Mouse (Mus musculus) MEL (cell line): ENCODE results near the gene Cmpk1. TPM values are rescaled to one million over a fixed set of nuclear protein-coding genes. Genes with fewer than 3 reads are reported as not detected.

Experiments used
- DNase-seq: peaks from one replicate; pipeline ENCODE4 v3.0.0; 2011; ENCODE audit warnings: low read depth, low spot score
- H3K27ac ChIP-seq: 2 replicates; pipeline ENCODE4 v1.5.1; 2012; ENCODE audit warnings: low read depth, mild to moderate bottlenecking, control low read depth, low read length, moderate library complexity; ENCODE audit not compliant: control insufficient read depth
- H3K27me3 ChIP-seq, 2 experiments: fragments of 150-350 bp in 1 of 2; sonication (generic) in 1 of 2; 2 replicates each; pipeline ENCODE4 v1.6.1; 2012; ENCODE audit warnings: low read length in 2 of 2, mild to moderate bottlenecking in 2 of 2, improper control_type of control experiment in 1 of 2, moderate library complexity in 1 of 2; ENCODE audit not compliant: insufficient read depth in 2 of 2, control insufficient read depth in 1 of 2
- H3K36me3 ChIP-seq, 2 experiments: 2 replicates each; pipeline ENCODE4 v1.6.1; 2012 to 2014; ENCODE audit warnings: low read length in 2 of 2, improper control_type of control experiment in 1 of 2, inconsistent platforms in 1 of 2, mild to moderate bottlenecking in 1 of 2; ENCODE audit not compliant: insufficient read depth in 2 of 2, control insufficient read depth in 1 of 2
- H3K4me1 ChIP-seq, 2 experiments: fragments of 150-350 bp in 1 of 2; sonication (generic) in 1 of 2; 2 replicates each; pipeline ENCODE4 v1.6.1; 2012; ENCODE audit warnings: low read length in 2 of 2, improper control_type of control experiment in 1 of 2, mild to moderate bottlenecking in 1 of 2; ENCODE audit not compliant: insufficient read depth in 2 of 2, control insufficient read depth in 1 of 2
- H3K4me3 ChIP-seq, 2 experiments: fragments of 150-350 bp in 1 of 2; sonication (generic) in 1 of 2; 2 replicates each; pipeline ENCODE4 v1.5.1; 2012; ENCODE audit warnings: low read depth in 2 of 2, low read length in 2 of 2, mild to moderate bottlenecking in 2 of 2, moderate library complexity in 2 of 2, control low read depth in 1 of 2, improper control_type of control experiment in 1 of 2; ENCODE audit not compliant: control insufficient read depth in 1 of 2, insufficient read depth in 1 of 2
- H3K79me2 ChIP-seq: 2 replicates; pipeline ENCODE4 v1.6.1; 2012; ENCODE audit warnings: mild to moderate bottlenecking, low read length, moderate library complexity; ENCODE audit not compliant: control insufficient read depth, poor library complexity, insufficient read depth
- H3K9ac ChIP-seq: 2 replicates; pipeline ENCODE4 v1.6.1; 2012; ENCODE audit warnings: low read depth, mild to moderate bottlenecking, control low read depth, low read length, moderate library complexity; ENCODE audit not compliant: control insufficient read depth, poor library complexity, severe bottlenecking
- H3K9me3 ChIP-seq: fragments of 150-350 bp; sonication (generic); replicated peaks from 2 replicates; pipeline ENCODE4 v1.6.1; 2012; ENCODE audit warnings: mild to moderate bottlenecking, low read length, improper control_type of control experiment, moderate library complexity; ENCODE audit not compliant: insufficient read depth
- CTCF ChIP-seq, 3 experiments: IDR thresholded peaks in 2 of 3; conservative IDR thresholded peaks in 1 of 3; 2 replicates each; pipeline ENCODE4 v1.5.1; 2011 to 2012; ENCODE audit warnings: low read length in 3 of 3, low read depth in 2 of 3, mild to moderate bottlenecking in 2 of 3, improper control_type of control experiment in 1 of 3, inconsistent platforms in 1 of 3, mixed read lengths in 1 of 3, moderate library complexity in 1 of 3; ENCODE audit not compliant: control insufficient read depth in 1 of 3, insufficient read depth in 1 of 3, poor library complexity in 1 of 3, severe bottlenecking in 1 of 3
- GABPA ChIP-seq: IDR thresholded peaks from 2 replicates; pipeline ENCODE4 v1.6.1; 2012; ENCODE audit warnings: low read depth, mild to moderate bottlenecking, inconsistent platforms, low read length, improper control_type of control experiment, moderate library complexity
- MEF2A ChIP-seq: IDR thresholded peaks from 2 replicates; pipeline ENCODE4 v1.6.1; 2014; ENCODE audit warnings: low read depth, mild to moderate bottlenecking, inconsistent platforms, low read length, improper control_type of control experiment; ENCODE audit not compliant: poor library complexity, insufficient replicate concordance, severe bottlenecking; ENCODE audit errors: extremely low read depth
- NELFE ChIP-seq: IDR thresholded peaks from 2 replicates; pipeline ENCODE4 v1.6.1; 2011; ENCODE audit warnings: low read depth, low read length, improper control_type of control experiment
- NRF1 ChIP-seq: IDR thresholded peaks from 2 replicates; pipeline ENCODE4 v1.6.1; 2014; ENCODE audit warnings: low read depth, mild to moderate bottlenecking, inconsistent platforms, low read length, improper control_type of control experiment, moderate library complexity; ENCODE audit not compliant: poor library complexity, insufficient read depth, severe bottlenecking
- RAD21 ChIP-seq: IDR thresholded peaks from 2 replicates; pipeline ENCODE4 v1.6.1; 2011; ENCODE audit warnings: mild to moderate bottlenecking, low read depth, low read length, improper control_type of control experiment
- SIN3A ChIP-seq: IDR thresholded peaks from 2 replicates; pipeline ENCODE4 v1.6.1; 2012; ENCODE audit warnings: low read length, improper control_type of control experiment, inconsistent platforms
- SMC3 ChIP-seq: IDR thresholded peaks from 2 replicates; pipeline ENCODE4 v1.6.1; 2011; ENCODE audit warnings: low read depth, low read length, improper control_type of control experiment
- ZNF384 ChIP-seq: IDR thresholded peaks from 2 replicates; pipeline ENCODE4 v1.6.1; 2012; ENCODE audit warnings: low read depth, mild to moderate bottlenecking, inconsistent platforms, low read length, improper control_type of control experiment
- polyA plus RNA-seq, 2 experiments: library from polyadenylated mRNA; stranded (reverse) in 1 of 2; unstranded in 1 of 2; fragments of >175 nt in 1 of 2; fragments of >200 nt in 1 of 2; gene quantifications; 2 replicates each; pipeline versions ENCODE4 v1.2.1 to v1.2.4; 2012; ENCODE audit warnings: low replicate concordance in 2 of 2, low read depth in 1 of 2; ENCODE audit not compliant: insufficient read length in 2 of 2, insufficient read depth in 1 of 2, missing spikeins in 1 of 2
- total RNA-seq: library from RNA; depleted of rRNA; stranded (reverse); fragments of 300-350 nt; gene quantifications from 2 replicates; pipeline ENCODE4 v1.2.3, GENCODE M21; 2012; rRNA removed

Cmpk1 gene
- total and polyA plus RNA-seq, 3 experiments, result 33.4 to 33.7 TPM; not detected in 1

GRCm38 (mm10) chr4:114909602-114910484 is 77.2 kb downstream of the Cmpk1 start:
- peaks cover 0 to 5% of the 10 kb centered on the region in 2 experiments; a peak in 1 of 4 replicates for H3K4me1 ChIP-seq
- TF ChIP-seq CTCF (IDR thresholded peaks at IDR 0.05 in 2 of 3, conservative IDR thresholded peaks at IDR 0.05 in 1 of 3; ENCODE audit: control insufficient read depth in 1 of 3, insufficient read depth in 1 of 3, low read depth in 2 of 3, low read length in 3 of 3, poor library complexity in 1 of 3, severe bottlenecking in 1 of 3), result peak; percentile 83 to 92 (median 92)
- TF ChIP-seq GABPA, result no peak
- TF ChIP-seq SIN3A, result 0 out of 2 replicates have a peak, but pooled peaks have one; percentile 12
- TF ChIP-seq NELFE, result no peak
- TF ChIP-seq RAD21, result peak; percentile 30
- no peak for TF ChIP-seq MEF2A
- TF ChIP-seq ZNF384, result peak; percentile 79
- TF ChIP-seq SMC3, result peak; percentile 51
- no peak for TF ChIP-seq NRF1
- TF ChIP-seq, all 39 proteins: peak for 5
- no peaks in the 10 kb centered on the region for H3K9me3 ChIP-seq
- peak overlapping the region; percentile 97 for H3K27ac ChIP-seq
- H3K79me2 ChIP-seq, result peaks cover 10% of the 10 kb centered on the region
- H3K9ac ChIP-seq, result peak overlapping the region; percentile 89
- H3K4me3 ChIP-seq, result peak overlapping the region; percentile 46 to 90
- H3K27me3 ChIP-seq, result no peaks in the 10 kb centered on the region
- DNase-seq, result peak; percentile 83
- H3K36me3 ChIP-seq, result peaks cover 0 to 8% of the 10 kb centered on the region in 2 experiments; a peak in 2 of 4 replicates

Other genes starting within 250 kb of the Cmpk1 start
- gene Gm12830, start 165.5 kb downstream of the Cmpk1 start, total RNA-seq, result not detected in 2 replicates
- gene Gm12830, start 165.5 kb downstream of the Cmpk1 start, polyA plus RNA-seq, result not detected
- 0.42 and 0.73 TPM in 2 replicates for gene Foxd2, start 78.4 kb downstream of the Cmpk1 start, total RNA-seq
- 1 to 10 TPM in 1 of 2 experiments, not detected in 1; 1.1 TPM for gene Foxd2, start 78.4 kb downstream of the Cmpk1 start, polyA plus RNA-seq
- gene Foxe3, start 61.2 kb downstream of the Cmpk1 start, total RNA-seq, result not detected in 2 replicates
- gene Foxe3, start 61.2 kb downstream of the Cmpk1 start, polyA plus RNA-seq, result not detected
- 5.0 and 5.9 TPM in 2 replicates for gene Stil, start 12.9 kb upstream of the Cmpk1 start, total RNA-seq
- gene Stil, start 12.9 kb upstream of the Cmpk1 start, polyA plus RNA-seq, result 1 to 10 TPM in 1 of 2 experiments, not detected in 1; 9.1 TPM
- 21.2 and 34.9 TPM in 2 replicates for gene Tal1, start 69.2 kb upstream of the Cmpk1 start, total RNA-seq
- 10 to 100 TPM in 1 of 2 experiments, not detected in 1; 48.9 TPM for gene Tal1, start 69.2 kb upstream of the Cmpk1 start, polyA plus RNA-seq
- gene Pdzk1ip1, start 101.5 kb upstream of the Cmpk1 start, total RNA-seq, result not detected in 2 replicates
- gene Pdzk1ip1, start 101.5 kb upstream of the Cmpk1 start, polyA plus RNA-seq, result under 1 TPM in 1 of 2 experiments, not detected in 1; 0.14 TPM
- 0.04 and 0.07 TPM in 2 replicates for gene Cyp4x1, start 147.0 kb upstream of the Cmpk1 start, total RNA-seq
- under 1 TPM in 1 of 2 experiments, not detected in 1; 0.47 TPM for gene Cyp4x1, start 147.0 kb upstream of the Cmpk1 start, polyA plus RNA-seq